Mouse (Mus musculus) ES-E14 (cell line): Measurements from ENCODE around the gene Zfp563. TPM values are rescaled to one million over a fixed set of nuclear protein-coding genes. Genes with fewer than 3 reads are reported as not detected.

Source experiments
- DNase-seq: peaks from one replicate; pipeline ENCODE4 v3.0.0-alpha.2; 2013; ENCODE audit warnings: low read depth, low spot score
- H3K27ac ChIP-seq: 2 replicates; pipeline ENCODE4 v1.5.1; 2012; ENCODE audit warnings: low read depth, mild to moderate bottlenecking, low read length, moderate library complexity, mixed read lengths; ENCODE audit not compliant: poor library complexity, insufficient read depth, severe bottlenecking
- H3K36me3 ChIP-seq: 2 replicates; pipeline ENCODE4 v1.6.1; 2012; ENCODE audit warnings: mild to moderate bottlenecking, low read length, moderate library complexity, mixed read lengths; ENCODE audit not compliant: control insufficient read depth, poor library complexity, insufficient read depth, severe bottlenecking
- H3K4me1 ChIP-seq, 2 experiments: fragments of 150-350 bp in 1 of 2; sonication (generic) in 1 of 2; 2 replicates each; pipeline ENCODE4 v1.6.1; 2012; ENCODE audit warnings: low read length in 2 of 2, mild to moderate bottlenecking in 1 of 2, mixed read lengths in 1 of 2; ENCODE audit not compliant: control insufficient read depth in 2 of 2, insufficient read depth in 2 of 2, poor library complexity in 1 of 2
- H3K4me3 ChIP-seq, 2 experiments: fragments of 150-350 bp in 1 of 2; sonication (generic) in 1 of 2; 2 replicates each; pipeline ENCODE4 v1.5.1; 2012; ENCODE audit warnings: low read length in 2 of 2, low read depth in 1 of 2, mild to moderate bottlenecking in 1 of 2, mixed read lengths in 1 of 2; ENCODE audit not compliant: insufficient read depth in 1 of 2, poor library complexity in 1 of 2, severe bottlenecking in 1 of 2
- H3K9ac ChIP-seq: 2 replicates; pipeline ENCODE4 v1.6.1; 2012; ENCODE audit warnings: low read depth, mild to moderate bottlenecking, low read length, mixed read lengths; ENCODE audit not compliant: poor library complexity, insufficient read depth, severe bottlenecking
- H3K9me3 ChIP-seq: fragments of 150-350 bp; sonication (generic); 2 replicates; pipeline ENCODE4 v1.6.1; 2012; ENCODE audit warnings: low read depth, mild to moderate bottlenecking, low read length; ENCODE audit not compliant: control insufficient read depth, insufficient read depth
- CHD2 ChIP-seq: IDR thresholded peaks from 2 replicates; pipeline ENCODE4 v1.6.1; 2014; ENCODE audit warnings: mild to moderate bottlenecking, low read depth, low read length, inconsistent platforms
- HCFC1 ChIP-seq: IDR thresholded peaks from 2 replicates; pipeline ENCODE4 v1.6.1; 2012; ENCODE audit warnings: low read length, inconsistent platforms, borderline replicate concordance; ENCODE audit not compliant: insufficient read depth
- MAFK ChIP-seq: IDR thresholded peaks from 2 replicates; pipeline ENCODE4 v1.6.1; 2014; ENCODE audit warnings: mild to moderate bottlenecking, low read depth, low read length, inconsistent platforms; ENCODE audit not compliant: insufficient read depth
- ZC3H11A ChIP-seq: IDR thresholded peaks from 2 replicates; pipeline ENCODE4 v1.6.1; 2012; ENCODE audit warnings: low read depth, mild to moderate bottlenecking, inconsistent platforms, low read length, borderline replicate concordance
- ZNF384 ChIP-seq: IDR thresholded peaks from 2 replicates; pipeline ENCODE4 v1.6.1; 2012; ENCODE audit warnings: low read depth, low read length, inconsistent platforms
- in situ Hi-C, 2 experiments: fragments of 600-800 bp; cut with MboI; formaldehyde crosslinking; loops; one replicate each; pipeline ENCODE4 v1.15.1; 2025; ENCODE audit warnings: low sequenced_read_pairs in 2 of 2, inconsistent platforms in 1 of 2; ENCODE audit not compliant: unreplicated experiment in 2 of 2
- total RNA-seq: library from RNA; depleted of rRNA; stranded (reverse); fragments of 300-350 nt; gene quantifications from 2 replicates; pipeline ENCODE4 v1.2.3, GENCODE M21; 2012

Zfp563 gene
- total RNA-seq, 1 experiment: 3.1 TPM

GRCm38 (mm10) chr17:33091630-33092029, 2.5 kb downstream of the Zfp563 start:
- TF ChIP-seq CHD2: no peak
- no peak for TF ChIP-seq ZC3H11A
- TF ChIP-seq MAFK: no peak
- TF ChIP-seq ZNF384: no peak
- TF ChIP-seq HCFC1: no peak
- in situ Hi-C loops: no loop called here

GRCm38 (mm10) chr17:33092391-33093193, 3.5 kb downstream of the Zfp563 start:
- no peak for TF ChIP-seq ZC3H11A
- TF ChIP-seq CHD2: no peak
- no peak for TF ChIP-seq ZNF384
- peak; percentile 83 for TF ChIP-seq HCFC1
- TF ChIP-seq MAFK: no peak
- H3K9ac ChIP-seq: peak overlapping the region; percentile 75
- H3K4me1 ChIP-seq: no peaks in the 10 kb centered on the region
- DNase-seq: peak; percentile 53
- no peaks in the 10 kb centered on the region for H3K36me3 ChIP-seq
- no peaks in the 10 kb centered on the region for H3K9me3 ChIP-seq
- H3K27ac ChIP-seq: peak overlapping the region; percentile 59; the same call in 1 of the 2 replicates
- in situ Hi-C loops: no loop called here
- H3K4me3 ChIP-seq: peak overlapping the region; percentile 82 to 88

More at GRCm38 (mm10) chr17:33091630-33092029, 2.5 kb downstream of the Zfp563 start:
- DNase-seq: no peak
- no peaks in the 10 kb centered on the region for H3K36me3 ChIP-seq
- no peak overlapping the region for H3K9ac ChIP-seq
- H3K4me1 ChIP-seq: no peaks in the 10 kb centered on the region
- H3K4me3 ChIP-seq: no peak overlapping the region
- no peaks in the 10 kb centered on the region for H3K9me3 ChIP-seq
- H3K27ac ChIP-seq: no peak overlapping the region

- H3K4me3 ChIP-seq: no peak overlapping the region
- H3K27ac ChIP-seq: no peak overlapping the region
- in situ Hi-C loops: no loop called here
- no peaks in the 10 kb centered on the region for H3K9me3 ChIP-seq
- H3K4me1 ChIP-seq: no peaks in the 10 kb centered on the region
- DNase-seq: no peak
- H3K36me3 ChIP-seq: no peaks in the 10 kb centered on the region
- no peak for TF ChIP-seq HCFC1
- no peak for TF ChIP-seq ZNF384
- no peak for TF ChIP-seq ZC3H11A
- TF ChIP-seq MAFK: no peak
- no peak for TF ChIP-seq CHD2
- no peak overlapping the region for H3K9ac ChIP-seq
These were observed 8.3 kb downstream of the Zfp563 start for GRCm38 (mm10) chr17:33097396-33097795.

- Histone ChIP-seq H3K4me1 (no peaks in the 10 kb centered on the region), H3K4me3 (no peak overlapping the region), H3K9me3 (no peaks in the 10 kb centered on the region), H3K36me3 (no peaks in the 10 kb centered on the region), H3K9ac (no peak overlapping the region), H3K27ac (no peak overlapping the region)
- in situ Hi-C loops: no loop called here
- no peak for TF ChIP-seq CHD2
- TF ChIP-seq MAFK: no peak
- no peak for TF ChIP-seq HCFC1
- TF ChIP-seq ZC3H11A: no peak
- no peak for TF ChIP-seq ZNF384
- DNase-seq: no peak
These were observed 35.4 kb downstream of the Zfp563 start for GRCm38 (mm10) chr17:33124546-33124945.

GRCm38 (mm10) chr17:33126257-33126656, 37.1 kb downstream of the Zfp563 start:
- Histone ChIP-seq H3K4me3 (no peak overlapping the region), H3K9ac (no peak overlapping the region), H3K9me3 (no peaks in the 10 kb centered on the region), H3K27ac (no peak overlapping the region), H3K4me1 (no peaks in the 10 kb centered on the region), H3K36me3 (no peaks in the 10 kb centered on the region)
- no peak for DNase-seq
- TF ChIP-seq CHD2: no peak
- TF ChIP-seq ZNF384: no peak
- TF ChIP-seq ZC3H11A: no peak
- no peak for TF ChIP-seq HCFC1
- in situ Hi-C loops: no loop called here
